Mouse (Mus musculus): ENCODE measurements at regions not wholly inside any gene's neighbourhood (a gene's known extent, or its start where the extent isn't known, plus 50 kb on each side); places are given as distances from the start of the nearest gene placed in this dataset.

GRCm38 (mm10) chr13:116795041-116795440, 230.3 kb downstream of the Parp8 start:
- Histone ChIP-seq H3K4me3 (ENCODE audit: low read length) (no peak overlapping the region), H3K36me3 (ENCODE audit: insufficient read depth, low read length) (no peaks in the 10 kb centered on the region), H3K27me3 (ENCODE audit: insufficient read depth, low read length) (no peaks in the 10 kb centered on the region), H3K9me3 (ENCODE audit: low read length) (peaks cover 6% of the 10 kb centered on the region; the same call in 1 of the 2 replicates), H3K4me2 (replicated peaks; ENCODE audit: low read depth, low read length) (no peak overlapping the region), H3K9ac (replicated peaks; ENCODE audit: low read length) (no peak overlapping the region), H3K27ac (ENCODE audit: low read length) (no peak overlapping the region), H3K4me1 (ENCODE audit: insufficient read depth, low read length) (no peaks in the 10 kb centered on the region)
- 19% methylated on average over 2 of the region's 2 CpGs for WGBS
- ATAC-seq (ENCODE audit: low FRiP score, low TSS enrichment) = no peak

- H3K4me2 ChIP-seq (replicated peaks; ENCODE audit: low read depth, low read length) = no peak overlapping the region
- no peak overlapping the region for H3K27ac ChIP-seq (ENCODE audit: low read length)
- no peaks in the 10 kb centered on the region for H3K27me3 ChIP-seq (ENCODE audit: insufficient read depth, low read length)
- H3K9ac ChIP-seq (replicated peaks; ENCODE audit: low read length) = no peak overlapping the region
- H3K9me3 ChIP-seq (ENCODE audit: low read length) = no peaks in the 10 kb centered on the region
- ATAC-seq (ENCODE audit: low FRiP score, low TSS enrichment) = no peak
- no peaks in the 10 kb centered on the region for H3K36me3 ChIP-seq (ENCODE audit: insufficient read depth, low read length)
- no peak overlapping the region for H3K4me3 ChIP-seq (ENCODE audit: low read length)
- H3K4me1 ChIP-seq (ENCODE audit: insufficient read depth, low read length) = no peaks in the 10 kb centered on the region
Measured at GRCm38 (mm10) chr13:116781616-116782015, 243.7 kb downstream of the Parp8 start.

- 69% methylated on average over 3 of the region's 3 CpGs for WGBS
- no peaks in the 10 kb centered on the region for H3K9me3 ChIP-seq (ENCODE audit: low read length)
- no peak overlapping the region for H3K27ac ChIP-seq (ENCODE audit: low read length)
- H3K36me3 ChIP-seq (ENCODE audit: insufficient read depth, low read length) = no peaks in the 10 kb centered on the region
- H3K27me3 ChIP-seq (ENCODE audit: insufficient read depth, low read length) = no peaks in the 10 kb centered on the region
- no peak overlapping the region for H3K9ac ChIP-seq (replicated peaks; ENCODE audit: low read length)
- no peak overlapping the region for H3K4me3 ChIP-seq (ENCODE audit: low read length)
- no peak for ATAC-seq (ENCODE audit: low FRiP score, low TSS enrichment)
- no peak overlapping the region for H3K4me2 ChIP-seq (replicated peaks; ENCODE audit: low read depth, low read length)
- H3K4me1 ChIP-seq (ENCODE audit: insufficient read depth, low read length) = no peaks in the 10 kb centered on the region
Measured at GRCm38 (mm10) chr13:116765491-116765890, 259.8 kb downstream of the Parp8 start.

GRCm38 (mm10) chr13:116759912-116760311, 265.4 kb downstream of the Parp8 start:
- H3K9me3 ChIP-seq (ENCODE audit: low read length) = no peaks in the 10 kb centered on the region
- H3K27ac ChIP-seq (ENCODE audit: low read length) = no peak overlapping the region
- no peak overlapping the region for H3K4me3 ChIP-seq (ENCODE audit: low read length)
- no peak overlapping the region for H3K4me2 ChIP-seq (replicated peaks; ENCODE audit: low read depth, low read length)
- H3K4me1 ChIP-seq (ENCODE audit: insufficient read depth, low read length) = no peaks in the 10 kb centered on the region
- WGBS = 79% methylated on average over 2 of the region's 2 CpGs
- ATAC-seq (ENCODE audit: low FRiP score, low TSS enrichment) = no peak
- H3K27me3 ChIP-seq (ENCODE audit: insufficient read depth, low read length) = no peaks in the 10 kb centered on the region
- H3K36me3 ChIP-seq (ENCODE audit: insufficient read depth, low read length) = no peaks in the 10 kb centered on the region
- no peak overlapping the region for H3K9ac ChIP-seq (replicated peaks; ENCODE audit: low read length)

- Histone ChIP-seq H3K36me3 (ENCODE audit: insufficient read depth, low read length) (no peaks in the 10 kb centered on the region), H3K4me2 (replicated peaks; ENCODE audit: low read depth, low read length) (no peak overlapping the region), H3K4me3 (ENCODE audit: low read length) (no peak overlapping the region), H3K27me3 (ENCODE audit: insufficient read depth, low read length) (no peaks in the 10 kb centered on the region), H3K27ac (ENCODE audit: low read length) (no peak overlapping the region), H3K9ac (replicated peaks; ENCODE audit: low read length) (no peak overlapping the region), H3K9me3 (ENCODE audit: low read length) (no peaks in the 10 kb centered on the region), H3K4me1 (ENCODE audit: insufficient read depth, low read length) (no peaks in the 10 kb centered on the region)
- 78% methylated on average over 4 of the region's 4 CpGs for WGBS
- ATAC-seq (ENCODE audit: low FRiP score, low TSS enrichment) = no peak
Measured at GRCm38 (mm10) chr13:116740825-116741224, 284.5 kb downstream of the Parp8 start.

DNA sequence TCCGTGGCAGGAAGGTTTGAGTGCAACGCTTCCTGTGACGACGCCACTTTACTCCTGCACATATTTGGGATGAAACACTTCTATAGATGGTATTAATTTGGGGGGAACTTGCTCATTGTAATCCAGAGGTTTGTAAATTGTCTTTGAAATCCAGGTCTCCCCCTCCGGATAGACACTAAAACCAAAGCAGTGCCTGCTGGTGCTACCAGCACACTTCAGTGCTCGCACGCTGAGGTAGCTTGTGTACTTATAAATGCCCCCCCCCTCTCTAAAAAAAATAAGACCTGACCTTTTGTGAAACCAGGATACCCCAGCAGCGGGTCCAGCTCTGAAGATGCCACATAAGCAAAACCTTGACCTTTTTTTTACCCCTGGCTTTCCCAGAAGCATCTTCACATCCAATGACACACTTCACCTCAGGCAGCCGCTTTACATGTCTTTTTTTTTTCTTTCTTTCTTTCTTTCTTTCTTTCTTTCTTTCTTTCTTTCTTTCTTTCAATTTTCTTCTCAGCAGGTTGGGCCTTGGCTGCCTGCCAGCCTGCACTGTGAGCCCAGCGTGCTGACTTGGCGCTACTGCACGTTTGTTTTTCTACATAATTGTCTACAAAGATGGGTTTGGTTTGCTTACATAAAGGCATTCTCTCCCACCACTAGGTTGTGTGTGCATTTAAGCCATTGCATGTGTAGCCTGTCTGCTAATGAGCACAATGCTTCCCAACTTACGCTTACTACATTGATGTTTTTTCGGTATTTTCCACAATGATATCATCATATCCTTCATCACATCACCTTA, 301.8 kb downstream of the Parp8 start:
- Histone ChIP-seq H3K4me1 (ENCODE audit: insufficient read depth, low read length) (no peaks in the 10 kb centered on the region; the same call in 1 of the 2 replicates), H3K4me2 (replicated peaks; ENCODE audit: low read depth, low read length) (no peak overlapping the region), H3K9ac (replicated peaks; ENCODE audit: low read length) (no peak overlapping the region), H3K27me3 (ENCODE audit: insufficient read depth, low read length) (no peaks in the 10 kb centered on the region), H3K9me3 (ENCODE audit: low read length) (no peaks in the 10 kb centered on the region), H3K27ac (ENCODE audit: low read length) (no peak overlapping the region), H3K36me3 (ENCODE audit: insufficient read depth, low read length) (no peaks in the 10 kb centered on the region), H3K4me3 (ENCODE audit: low read length) (no peak overlapping the region)
- no peak for ATAC-seq (ENCODE audit: low FRiP score, low TSS enrichment)
- WGBS = 64% methylated on average over 14 of the region's 14 CpGs

GRCm38 (mm10) chr13:116714809-116715208, 310.5 kb downstream of the Parp8 start:
- H3K9me3 ChIP-seq (ENCODE audit: low read length) = no peaks in the 10 kb centered on the region
- no peaks in the 10 kb centered on the region for H3K36me3 ChIP-seq (ENCODE audit: insufficient read depth, low read length)
- peaks cover 10% of the 10 kb centered on the region for H3K4me1 ChIP-seq (ENCODE audit: insufficient read depth, low read length)
- WGBS = 16% methylated on average over 5 of the region's 5 CpGs
- no peak overlapping the region for H3K4me3 ChIP-seq (ENCODE audit: low read length)
- peaks cover 37% of the 10 kb centered on the region for H3K27me3 ChIP-seq (ENCODE audit: insufficient read depth, low read length)
- no peak overlapping the region for H3K9ac ChIP-seq (replicated peaks; ENCODE audit: low read length)
- no peak overlapping the region for H3K4me2 ChIP-seq (replicated peaks; ENCODE audit: low read depth, low read length)
- no peak overlapping the region for H3K27ac ChIP-seq (ENCODE audit: low read length)
- ATAC-seq (ENCODE audit: low FRiP score, low TSS enrichment) = no peak

DNA sequence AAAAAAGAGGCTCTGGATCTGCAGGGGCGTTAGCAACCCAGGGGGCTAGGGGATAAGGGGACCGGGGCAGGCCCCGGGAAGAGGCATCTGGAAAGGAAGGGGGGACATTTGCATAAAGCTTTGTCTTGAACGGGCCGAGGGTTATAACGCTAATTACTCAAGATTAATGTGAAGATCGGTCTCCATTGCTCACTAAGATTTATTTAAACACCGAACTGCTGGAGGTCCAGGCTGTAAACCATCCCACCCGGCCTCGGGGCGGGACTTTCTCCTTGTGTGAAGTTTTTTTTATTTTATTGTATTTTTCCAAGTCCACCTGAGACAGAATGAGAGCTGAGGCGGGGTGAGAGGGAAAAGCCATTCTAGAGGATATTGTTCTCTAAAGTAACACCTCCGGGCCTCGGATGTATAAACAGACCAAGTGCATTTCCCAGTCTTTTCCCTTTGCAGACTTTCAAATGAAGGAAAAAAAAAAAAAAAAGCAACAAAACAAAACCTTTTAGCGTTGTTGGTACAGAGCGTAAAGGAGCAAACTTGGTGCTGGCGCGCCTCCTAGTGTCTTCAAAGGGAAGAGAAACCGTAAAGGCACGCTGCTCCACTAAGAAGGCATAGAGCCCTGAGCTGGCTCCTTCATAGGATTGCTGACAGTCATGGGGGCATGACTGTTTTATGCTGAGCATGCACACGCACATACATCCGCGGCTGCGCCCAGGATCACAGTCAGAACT, 313.3 kb downstream of the Parp8 start:
- ATAC-seq (ENCODE audit: low FRiP score, low TSS enrichment) = peak; percentile 89
- H3K9me3 ChIP-seq (ENCODE audit: low read length) = no peaks in the 10 kb centered on the region
- H3K4me2 ChIP-seq (replicated peaks; ENCODE audit: low read depth, low read length) = peak overlapping the region; percentile 48
- no peaks in the 10 kb centered on the region for H3K36me3 ChIP-seq (ENCODE audit: insufficient read depth, low read length)
- H3K9ac ChIP-seq (replicated peaks; ENCODE audit: low read length) = no peak overlapping the region
- H3K4me1 ChIP-seq (ENCODE audit: insufficient read depth, low read length) = peaks cover 13% of the 10 kb centered on the region
- under 1% methylated on average over 24 of the region's 24 CpGs for WGBS
- peak overlapping the region; percentile 24 for H3K4me3 ChIP-seq (ENCODE audit: low read length)
- H3K27ac ChIP-seq (ENCODE audit: low read length) = no peak overlapping the region
- peaks cover 65% of the 10 kb centered on the region for H3K27me3 ChIP-seq (ENCODE audit: insufficient read depth, low read length)

DNA sequence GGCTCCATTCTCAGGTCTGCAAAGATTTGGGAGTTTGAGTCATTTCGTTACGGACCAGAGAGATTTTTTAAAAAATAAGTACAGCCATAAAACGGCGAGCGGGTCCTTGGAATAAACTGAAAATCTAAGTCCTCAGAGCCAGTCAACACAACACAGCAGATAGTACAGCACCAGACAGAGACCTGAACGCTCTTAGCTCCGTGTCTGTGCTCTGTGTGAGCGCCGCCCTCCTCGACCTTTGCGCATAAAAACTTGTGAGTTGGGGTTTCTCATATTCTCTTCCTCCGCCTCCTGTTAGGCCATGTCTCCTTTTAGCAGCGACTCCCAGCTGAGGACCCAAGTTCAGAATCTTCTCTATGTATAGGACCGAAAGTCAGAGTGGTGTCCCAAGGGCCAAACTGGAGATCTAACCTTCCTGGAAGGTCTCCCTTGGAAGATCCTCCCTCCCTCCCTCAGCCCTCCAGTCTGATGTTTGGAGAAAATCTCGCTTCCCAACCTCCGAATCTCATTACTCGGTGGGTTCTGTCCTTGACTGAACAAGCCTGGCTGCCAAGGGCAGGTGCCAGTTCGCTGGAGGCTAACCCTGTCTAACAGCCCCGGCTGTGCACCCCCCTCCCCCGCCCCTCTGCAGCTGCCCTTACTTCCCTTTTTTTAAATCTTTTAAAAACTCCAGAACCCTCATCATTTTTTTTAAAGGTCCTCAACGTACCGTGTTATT, 314.0 kb downstream of the Parp8 start:
- H3K4me1 ChIP-seq (ENCODE audit: insufficient read depth, low read length) = peaks cover 13% of the 10 kb centered on the region
- no peaks in the 10 kb centered on the region for H3K36me3 ChIP-seq (ENCODE audit: insufficient read depth, low read length)
- peak overlapping the region; percentile 48 for H3K4me2 ChIP-seq (replicated peaks; ENCODE audit: low read depth, low read length)
- H3K27ac ChIP-seq (ENCODE audit: low read length) = no peak overlapping the region
- peaks cover 70% of the 10 kb centered on the region for H3K27me3 ChIP-seq (ENCODE audit: insufficient read depth, low read length)
- ATAC-seq (ENCODE audit: low FRiP score, low TSS enrichment) = 0 out of 2 replicates have a peak, but pooled peaks have one; percentile 28
- WGBS = 2% methylated on average over 22 of the region's 22 CpGs
- no peaks in the 10 kb centered on the region for H3K9me3 ChIP-seq (ENCODE audit: low read length)
- no peak overlapping the region for H3K9ac ChIP-seq (replicated peaks; ENCODE audit: low read length)
- H3K4me3 ChIP-seq (ENCODE audit: low read length) = peak overlapping the region; percentile 24
